Mouse (Mus musculus): Measurements from ENCODE around the gene Fmnl3. TPM values are rescaled to one million over a fixed set of nuclear protein-coding genes. Genes with fewer than 3 reads are reported as not detected.

Gene Fmnl3
- polyA plus RNA-seq, 1 experiment from 2014 or later, result 10.9 TPM

DNA sequence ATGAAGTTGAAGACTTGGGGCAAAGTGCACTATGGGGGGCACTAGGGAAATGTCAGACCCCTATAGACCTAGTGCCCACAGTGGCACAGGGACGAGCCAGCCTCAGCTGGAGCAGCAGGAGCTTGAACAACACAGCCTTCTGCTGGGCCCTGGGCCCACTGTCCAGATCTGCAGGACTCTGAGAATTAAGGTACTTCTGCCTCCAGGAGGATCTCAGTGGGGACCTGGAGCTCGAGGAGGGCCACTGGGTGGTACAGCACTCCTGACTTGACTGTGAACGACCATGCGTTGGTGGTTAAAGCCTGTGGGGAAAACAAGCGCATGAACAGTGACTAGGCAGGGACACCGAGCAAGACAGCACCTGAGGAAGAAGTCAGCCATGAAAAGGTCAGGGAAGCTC, 52.2 kb downstream of the Fmnl3 start:
- H3K9me3 ChIP-seq (replicated peaks), result no peaks in the 10 kb centered on the region
- H3K4me3 ChIP-seq, result no peak overlapping the region
- H3K27me3 ChIP-seq (ENCODE audit: low read depth, poor library complexity, severe bottlenecking), result no peaks in the 10 kb centered on the region
- WGBS, result 92% methylated on average over 6 of the region's 6 CpGs
- peaks cover 100% of the 10 kb centered on the region for H3K36me3 ChIP-seq
- H3K27ac ChIP-seq (replicated peaks), result no peak overlapping the region
- no peak for DNase-seq (ENCODE audit: low spot score)
- no peaks in the 10 kb centered on the region for H3K4me1 ChIP-seq

DNA sequence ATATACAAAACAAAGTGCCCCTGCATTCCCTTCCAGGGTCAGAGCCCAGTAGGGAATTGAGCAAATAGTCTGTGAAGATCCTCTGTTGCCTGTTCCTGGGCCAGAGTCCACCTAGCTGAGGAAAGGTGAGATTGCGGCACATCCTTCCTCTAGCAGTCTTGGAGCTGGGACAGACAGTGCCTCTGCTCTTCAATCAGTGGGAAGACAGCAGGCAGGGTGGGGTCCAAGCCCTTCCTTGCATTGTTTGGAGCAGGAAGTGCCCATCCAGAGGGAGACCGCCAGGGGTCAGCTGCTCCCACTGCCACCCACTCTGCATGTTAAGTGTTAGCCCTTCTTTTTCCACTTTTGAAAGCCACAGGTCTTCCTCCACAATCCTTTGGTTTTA, 53.0 kb downstream of the Fmnl3 start:
- H3K9me3 ChIP-seq (replicated peaks), result no peaks in the 10 kb centered on the region
- 74% methylated on average over 2 of the region's 2 CpGs for WGBS
- H3K36me3 ChIP-seq, result peaks cover 100% of the 10 kb centered on the region
- H3K27me3 ChIP-seq (ENCODE audit: low read depth, poor library complexity, severe bottlenecking), result no peaks in the 10 kb centered on the region
- no peaks in the 10 kb centered on the region for H3K4me1 ChIP-seq
- H3K27ac ChIP-seq (replicated peaks), result peak overlapping the region; percentile 70
- DNase-seq (ENCODE audit: low spot score), result no peak
- no peak overlapping the region for H3K4me3 ChIP-seq

DNA sequence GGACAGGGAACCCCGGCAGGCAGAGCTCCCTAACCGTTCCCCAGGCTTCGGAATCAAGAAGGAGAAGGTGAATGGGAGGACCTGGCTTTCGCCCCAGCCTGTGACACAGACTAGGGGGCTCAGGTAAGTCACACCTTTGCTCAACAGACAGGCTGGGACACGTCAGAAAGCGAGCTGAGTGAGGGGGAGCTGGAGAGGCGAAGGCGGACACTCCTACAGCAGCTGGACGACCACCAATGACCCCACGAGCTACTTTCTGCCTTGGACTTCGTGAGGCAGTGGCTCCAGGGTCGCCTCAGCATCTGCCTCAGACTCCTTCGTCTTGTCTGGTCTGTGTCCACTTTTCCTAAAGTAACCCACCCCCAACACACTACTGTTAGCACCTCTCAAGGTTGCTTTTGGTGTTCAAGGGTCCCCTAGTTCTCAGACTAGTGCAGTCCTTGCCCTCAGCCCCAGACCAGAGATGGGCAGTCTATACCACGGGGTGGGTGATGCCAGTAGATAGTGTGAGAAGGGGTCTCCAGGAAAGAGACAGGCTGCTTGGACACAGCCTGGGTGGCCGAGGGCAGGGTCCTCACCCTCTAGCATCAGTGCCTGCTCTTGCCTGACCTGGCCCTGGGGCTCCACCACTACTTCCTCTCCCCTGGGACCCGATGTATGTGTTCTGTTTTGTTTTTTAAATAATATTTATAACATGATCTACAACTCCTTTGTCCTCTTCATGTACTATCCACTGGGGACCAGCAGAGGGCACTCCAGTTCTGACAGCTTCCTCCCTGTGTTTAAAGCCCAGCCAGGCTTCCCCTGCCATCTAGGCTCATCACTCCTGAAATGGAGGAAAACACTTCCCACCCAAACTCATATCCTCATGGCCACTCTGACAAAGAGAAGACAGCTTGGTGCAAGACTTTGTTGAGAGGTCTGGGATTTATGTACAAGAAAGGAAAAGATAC, 53.7 kb downstream of the Fmnl3 start:
- Histone ChIP-seq H3K4me3 (no peak overlapping the region), H3K27me3 (ENCODE audit: low read depth, poor library complexity, severe bottlenecking) (no peaks in the 10 kb centered on the region), H3K9me3 (replicated peaks) (no peaks in the 10 kb centered on the region), H3K36me3 (peaks cover 100% of the 10 kb centered on the region), H3K4me1 (no peaks in the 10 kb centered on the region), H3K27ac (replicated peaks) (peak overlapping the region; percentile 70)
- peak; percentile 66 for DNase-seq (ENCODE audit: low spot score)
- WGBS, result 82% methylated on average over 16 of the region's 16 CpGs

DNA sequence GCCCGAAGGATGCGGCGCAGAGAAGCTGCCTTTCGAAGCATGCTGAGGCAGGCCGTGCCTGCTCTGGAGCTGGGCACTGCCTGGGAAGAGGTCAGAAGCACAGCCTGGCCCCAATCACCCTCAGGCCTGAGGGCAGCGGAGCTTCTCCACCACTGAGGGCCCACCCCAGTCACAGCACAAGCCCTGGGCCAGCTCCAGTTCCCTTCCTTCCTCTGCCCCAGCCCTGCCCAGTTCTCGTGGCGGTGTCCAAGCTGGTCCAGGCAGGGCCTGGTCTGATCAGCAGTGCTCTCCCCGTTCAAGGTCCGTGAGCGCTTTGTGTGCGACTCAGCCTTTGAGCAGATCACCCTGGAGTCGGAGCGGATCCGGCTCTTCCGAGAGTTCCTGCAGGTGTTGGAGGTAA, 55.4 kb downstream of the Fmnl3 start:
- Histone ChIP-seq H3K9me3 (replicated peaks) (no peaks in the 10 kb centered on the region), H3K27ac (replicated peaks) (no peak overlapping the region), H3K27me3 (ENCODE audit: low read depth, poor library complexity, severe bottlenecking) (no peaks in the 10 kb centered on the region), H3K4me1 (no peaks in the 10 kb centered on the region), H3K36me3 (peaks cover 100% of the 10 kb centered on the region), H3K4me3 (no peak overlapping the region)
- no peak for DNase-seq (ENCODE audit: low spot score)
- WGBS, result 95% methylated on average over 16 of the region's 16 CpGs

DNA sequence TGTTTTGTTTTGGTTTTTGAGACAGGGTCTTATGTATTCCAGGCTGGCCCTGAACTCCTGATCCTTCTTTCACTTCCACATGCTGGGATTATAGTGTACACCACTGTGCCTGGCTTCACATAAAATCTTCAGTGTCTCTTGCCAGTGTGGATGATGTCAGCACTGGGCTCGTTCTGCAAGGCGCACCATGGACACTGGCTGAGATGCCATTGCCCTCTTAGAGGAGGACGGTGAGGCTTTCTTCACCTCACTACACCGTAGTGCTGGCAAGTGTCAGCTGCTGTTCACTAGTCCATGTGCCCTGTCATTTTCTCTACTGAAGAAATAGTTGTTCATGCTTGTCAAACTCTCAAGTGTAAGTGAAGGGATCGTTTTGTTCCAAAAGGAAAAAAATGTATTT, 59.7 kb downstream of the Fmnl3 start:
- Histone ChIP-seq H3K36me3 (peaks cover 100% of the 10 kb centered on the region), H3K27me3 (ENCODE audit: low read depth, poor library complexity, severe bottlenecking) (no peaks in the 10 kb centered on the region), H3K9me3 (replicated peaks) (no peaks in the 10 kb centered on the region), H3K4me1 (no peaks in the 10 kb centered on the region), H3K4me3 (no peak overlapping the region), H3K27ac (replicated peaks) (no peak overlapping the region)
- WGBS, result 95% methylated on average over 5 of the region's 5 CpGs
- DNase-seq (ENCODE audit: low spot score), result no peak

DNA sequence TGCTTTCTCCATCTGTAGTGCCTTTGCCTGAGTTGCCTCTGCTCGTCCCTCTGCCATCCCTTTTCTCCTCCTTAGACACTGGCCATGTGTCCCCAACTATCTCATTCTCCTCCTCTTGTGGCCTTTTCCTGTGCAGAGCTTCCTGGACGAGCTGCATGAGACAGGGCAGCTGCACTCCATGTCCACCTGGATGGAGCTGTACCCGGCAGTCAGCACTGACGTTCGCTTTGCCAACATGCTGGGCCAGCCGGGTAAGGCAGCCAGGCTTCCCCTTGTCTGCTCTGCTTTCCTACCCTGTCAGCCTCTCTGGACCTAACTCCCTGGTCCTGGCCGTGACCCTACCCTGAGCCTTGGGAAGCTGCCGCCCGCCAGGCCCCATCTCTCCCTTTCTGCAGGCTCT, 60.7 kb downstream of the Fmnl3 start:
- 90% methylated on average over 9 of the region's 9 CpGs for WGBS
- no peaks in the 10 kb centered on the region for H3K9me3 ChIP-seq (replicated peaks)
- peaks cover 100% of the 10 kb centered on the region for H3K36me3 ChIP-seq
- H3K27me3 ChIP-seq (ENCODE audit: low read depth, poor library complexity, severe bottlenecking), result no peaks in the 10 kb centered on the region
- H3K4me3 ChIP-seq, result no peak overlapping the region
- H3K4me1 ChIP-seq, result no peaks in the 10 kb centered on the region
- DNase-seq (ENCODE audit: low spot score), result no peak
- H3K27ac ChIP-seq (replicated peaks), result no peak overlapping the region

DNA sequence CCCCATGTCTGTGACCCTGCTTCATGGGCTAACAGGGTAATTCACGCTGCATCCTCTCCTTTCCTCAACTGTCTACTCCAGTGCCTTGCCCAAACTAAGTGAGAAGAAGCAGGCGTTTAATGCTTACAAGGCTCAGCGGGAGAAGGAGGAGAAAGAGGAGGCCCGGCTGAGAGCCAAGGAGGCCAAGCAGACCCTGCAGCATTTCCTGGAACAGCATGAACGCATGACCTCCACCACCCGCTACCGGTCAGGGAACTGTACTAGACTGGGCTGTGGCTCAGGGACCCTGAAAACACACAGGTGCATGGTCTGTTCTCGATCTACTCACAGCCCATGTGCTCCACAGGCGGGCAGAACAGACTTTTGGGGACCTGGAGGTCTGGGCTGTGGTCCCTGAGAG, 62.8 kb downstream of the Fmnl3 start:
- Histone ChIP-seq H3K4me1 (no peaks in the 10 kb centered on the region), H3K27me3 (ENCODE audit: low read depth, poor library complexity, severe bottlenecking) (no peaks in the 10 kb centered on the region), H3K9me3 (replicated peaks) (no peaks in the 10 kb centered on the region), H3K27ac (replicated peaks) (no peak overlapping the region), H3K36me3 (peaks cover 96% of the 10 kb centered on the region), H3K4me3 (no peak overlapping the region)
- no peak for DNase-seq (ENCODE audit: low spot score)
- 89% methylated on average over 9 of the region's 9 CpGs for WGBS

DNA sequence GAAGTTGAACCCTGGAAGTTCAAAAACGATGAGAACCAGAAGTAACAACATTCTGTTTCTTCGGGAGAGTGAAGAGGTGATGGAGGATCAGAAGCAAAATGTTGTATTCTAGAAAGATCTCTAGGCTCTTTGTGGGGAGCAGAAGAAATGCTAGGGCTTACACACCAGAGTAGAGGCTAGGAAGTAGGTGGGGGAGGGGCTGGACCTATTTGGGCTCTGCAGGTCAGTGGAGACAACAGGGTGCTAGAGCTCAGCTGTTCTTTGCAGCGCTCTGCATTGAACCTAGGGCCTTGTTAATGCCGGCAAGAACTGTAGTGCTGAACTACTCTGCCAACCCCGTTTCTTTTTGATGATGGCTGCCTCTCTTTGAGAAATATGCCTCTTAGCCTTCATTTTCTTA, 74.1 kb downstream of the Fmnl3 start:
- H3K4me3 ChIP-seq, result peak overlapping the region; percentile 77
- no peaks in the 10 kb centered on the region for H3K9me3 ChIP-seq (replicated peaks)
- peaks cover 25% of the 10 kb centered on the region for H3K4me1 ChIP-seq
- no peaks in the 10 kb centered on the region for H3K27me3 ChIP-seq (ENCODE audit: low read depth, poor library complexity, severe bottlenecking)
- no peak overlapping the region; the same call in 1 of the 2 replicates for H3K27ac ChIP-seq (replicated peaks)
- WGBS, result 44% methylated on average over 5 of the region's 5 CpGs
- peaks cover 12% of the 10 kb centered on the region; the same call in 1 of the 2 replicates for H3K36me3 ChIP-seq
- DNase-seq (ENCODE audit: low spot score), result no peak

DNA sequence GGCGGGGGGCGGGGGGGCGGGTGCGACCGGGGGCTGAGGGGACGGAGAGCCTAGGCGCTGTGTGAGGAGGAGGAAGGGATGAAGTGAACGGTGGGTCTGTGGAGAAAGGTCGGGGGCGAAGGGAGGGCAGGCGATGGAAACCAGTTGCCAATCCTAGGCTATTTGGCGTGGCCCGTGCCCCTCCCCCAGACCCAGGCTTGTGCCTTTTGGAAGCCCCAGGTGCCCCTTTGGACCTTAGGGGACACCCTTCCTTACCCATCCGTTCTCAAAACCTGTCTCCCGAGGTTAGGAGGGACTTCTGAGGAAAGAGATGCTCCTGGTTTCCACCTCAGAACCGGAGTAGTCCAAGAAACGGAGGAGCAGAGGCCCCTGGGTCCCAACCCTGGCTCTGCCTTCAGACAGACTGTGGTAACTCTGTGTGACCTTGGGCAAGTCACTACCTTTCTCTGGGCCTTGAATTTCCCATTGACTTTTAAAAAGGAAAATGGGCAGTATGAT, 74.7 kb downstream of the Fmnl3 start, which contains the start of gene Fam186b:
Fam186b (minus strand) TSS at position 405 of the 498 bp plus-strand sequence.
- H3K4me1 ChIP-seq, result peaks cover 25% of the 10 kb centered on the region
- WGBS, result 4% methylated on average over 14 of the region's 17 CpGs

DNA sequence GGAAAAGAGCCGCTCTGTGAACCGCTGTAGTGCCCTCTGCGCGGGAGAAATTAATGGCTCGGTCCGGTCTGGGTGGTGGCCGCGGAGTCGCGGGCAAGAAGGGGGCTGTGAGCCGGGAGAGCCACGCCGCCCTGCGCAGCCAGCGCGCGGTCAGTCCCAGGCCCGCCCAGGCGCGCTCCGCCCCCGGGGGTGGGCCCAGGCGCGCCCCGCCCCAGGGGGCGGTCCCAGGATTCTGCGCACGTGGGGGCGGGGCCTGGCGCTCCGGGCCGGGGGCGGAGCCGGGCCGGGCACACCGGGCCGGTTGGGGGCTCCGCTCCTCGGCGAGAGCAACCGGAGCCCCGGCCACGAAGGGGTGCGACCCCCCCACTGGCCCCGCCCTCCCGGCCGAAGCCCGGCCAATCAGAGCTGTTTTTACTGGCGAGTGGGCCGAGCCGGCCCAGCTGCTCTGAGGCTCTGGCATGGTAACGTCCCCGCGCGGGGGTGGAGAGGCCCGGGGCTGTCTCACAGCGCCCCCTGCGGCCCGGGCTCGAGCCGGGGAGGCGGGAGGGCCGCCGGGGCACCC, 75.4 kb downstream of the Fmnl3 start, which contains the start of gene Prpf40b:
Prpf40b (plus strand) TSS at position 275 of the 562 bp plus-strand sequence.
- DNase-seq (ENCODE audit: low spot score), result peak; percentile 94
- WGBS, result under 1% methylated on average over 63 of the region's 64 CpGs
- H3K9me3 ChIP-seq (replicated peaks), result no peaks in the 10 kb centered on the region
- peak within 1 kb of the TSS; percentile 77 for H3K4me3 ChIP-seq
- H3K4me1 ChIP-seq, result peaks cover 25% of the 10 kb centered on the region
- H3K27ac ChIP-seq (replicated peaks), result peak within 1 kb of the TSS; percentile 93
- no peaks in the 10 kb centered on the region for H3K27me3 ChIP-seq (ENCODE audit: low read depth, poor library complexity, severe bottlenecking)
- peaks cover 5% of the 10 kb centered on the region; the same call in 1 of the 2 replicates for H3K36me3 ChIP-seq

More for the DNA sequence above, 74.7 kb downstream of the Fmnl3 start, which contains the start of gene Fam186b:
- no peaks in the 10 kb centered on the region for H3K9me3 ChIP-seq (replicated peaks)
- peak within 1 kb of the TSS; percentile 93 for H3K27ac ChIP-seq (replicated peaks)
- peaks cover 11% of the 10 kb centered on the region; the same call in 1 of the 2 replicates for H3K36me3 ChIP-seq
- no peak for DNase-seq (ENCODE audit: low spot score)
- H3K27me3 ChIP-seq (ENCODE audit: low read depth, poor library complexity, severe bottlenecking), result no peaks in the 10 kb centered on the region
- H3K4me3 ChIP-seq, result peak within 1 kb of the TSS; percentile 77

DNA sequence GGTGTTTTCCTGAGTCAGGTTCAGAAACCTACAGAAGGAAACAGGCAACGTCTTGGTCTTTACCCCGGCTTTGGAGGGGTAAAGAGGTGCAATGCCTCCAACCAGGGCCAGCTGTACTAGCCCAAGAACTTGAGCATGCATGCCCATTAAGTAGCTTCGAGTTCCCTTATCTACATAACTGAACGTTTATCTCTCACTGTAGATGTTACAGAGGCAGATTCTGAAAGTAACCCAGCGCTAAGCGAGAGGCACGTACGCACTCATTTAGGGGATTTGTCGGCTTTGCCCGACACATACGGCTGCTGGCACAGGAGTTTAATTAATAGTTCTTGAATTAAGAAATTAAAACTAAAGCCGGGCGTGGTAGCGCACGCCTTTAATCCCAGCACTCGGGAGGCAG, 76.0 kb downstream of the Fmnl3 start:
- peaks cover 25% of the 10 kb centered on the region for H3K4me1 ChIP-seq
- peak overlapping the region; percentile 93 for H3K27ac ChIP-seq (replicated peaks)
- DNase-seq (ENCODE audit: low spot score), result no peak
- no peaks in the 10 kb centered on the region for H3K27me3 ChIP-seq (ENCODE audit: low read depth, poor library complexity, severe bottlenecking)
- 43% methylated on average over 16 of the region's 16 CpGs for WGBS
- peak overlapping the region; percentile 77 for H3K4me3 ChIP-seq
- 0 out of 2 replicates have a peak, but pooled peaks cover 3% of the 10 kb centered on the region for H3K36me3 ChIP-seq
- no peaks in the 10 kb centered on the region for H3K9me3 ChIP-seq (replicated peaks)

DNA sequence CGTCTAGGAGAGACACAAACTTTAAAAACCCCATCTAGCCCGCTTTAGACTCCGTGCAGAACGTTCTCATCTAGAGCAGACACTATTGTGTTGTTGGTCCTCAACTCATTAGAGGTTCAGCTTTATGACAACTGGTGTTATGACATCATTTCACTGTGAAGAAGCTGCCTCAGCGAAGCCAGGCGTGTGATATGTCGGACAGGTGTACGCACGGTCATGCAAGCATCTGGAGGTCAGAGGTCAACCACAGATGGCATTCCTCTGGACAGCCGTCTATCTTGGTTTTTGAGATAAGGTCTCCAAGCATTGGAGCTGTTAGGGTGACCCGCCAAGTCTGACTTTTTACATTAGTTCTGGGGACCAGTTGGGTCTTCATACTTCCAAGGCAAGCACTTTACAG, 79.7 kb downstream of the Fmnl3 start:
- WGBS, result 94% methylated on average over 11 of the region's 11 CpGs
- Histone ChIP-seq H3K4me1 (peaks cover 9% of the 10 kb centered on the region), H3K27me3 (ENCODE audit: low read depth, poor library complexity, severe bottlenecking) (no peaks in the 10 kb centered on the region), H3K4me3 (no peak overlapping the region), H3K27ac (replicated peaks) (no peak overlapping the region), H3K9me3 (replicated peaks) (no peaks in the 10 kb centered on the region), H3K36me3 (no peaks in the 10 kb centered on the region)
- no peak for DNase-seq (ENCODE audit: low spot score)

DNA sequence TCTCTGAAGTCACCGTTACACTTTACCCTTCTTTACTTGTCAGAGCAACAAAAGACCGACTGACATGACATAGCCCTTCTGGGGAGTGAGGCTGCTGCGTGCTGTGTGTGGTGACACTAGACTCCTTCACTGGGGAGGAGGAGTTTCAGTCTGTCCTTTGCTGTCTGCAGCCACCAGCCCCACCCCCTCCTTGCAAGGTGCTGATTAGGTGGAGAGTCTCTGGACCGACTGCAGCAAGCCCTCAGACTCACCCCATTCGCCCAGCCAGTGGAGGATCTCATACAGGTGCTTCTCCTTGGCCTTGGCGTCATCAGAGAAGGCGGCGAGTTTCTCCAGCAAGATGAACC, 85.1 kb downstream of the Fmnl3 start:
- Histone ChIP-seq H3K4me1 (peaks cover 9% of the 10 kb centered on the region), H3K4me3 (no peak overlapping the region), H3K27me3 (ENCODE audit: low read depth, poor library complexity, severe bottlenecking) (no peaks in the 10 kb centered on the region), H3K9me3 (replicated peaks) (no peaks in the 10 kb centered on the region), H3K27ac (replicated peaks) (no peak overlapping the region), H3K36me3 (no peaks in the 10 kb centered on the region)
- WGBS, result 60% methylated on average over 8 of the region's 8 CpGs
- DNase-seq (ENCODE audit: low spot score), result no peak

Data from midbrain, embryonic 10.5 days (tissue).